Mouse (Mus musculus) liver, embryonic 15.5 days (tissue): ENCODE results near the gene Gli2. TPM values are rescaled to one million over a fixed set of nuclear protein-coding genes. Genes with fewer than 3 reads are reported as not detected.

Experiments used
- ATAC-seq: fragments of 200-750 bp; cut with Nextera tagmentation; 2 replicates; pipeline ENCODE4 v1.8.0; 2017; ENCODE audit warnings: moderate number of reproducible peaks, mild to moderate bottlenecking, moderate library complexity; ENCODE audit not compliant: insufficient read depth
- H3K27ac ChIP-seq: fragments of 300-500 bp; sonication (generic); replicated peaks from 2 replicates; pipeline ENCODE4 v1.5.1; 2015; ENCODE audit warnings: mild to moderate bottlenecking, inconsistent platforms
- H3K27me3 ChIP-seq: fragments of 300-500 bp; sonication (generic); 2 replicates; pipeline ENCODE4 v1.6.1; 2015; ENCODE audit warnings: mild to moderate bottlenecking, inconsistent platforms
- H3K36me3 ChIP-seq: fragments of 300-500 bp; sonication (generic); replicated peaks from 2 replicates; pipeline ENCODE4 v1.6.1; 2015; ENCODE audit warnings: moderate library complexity, mild to moderate bottlenecking, inconsistent platforms
- H3K4me1 ChIP-seq: fragments of 300-500 bp; sonication (generic); replicated peaks from 2 replicates; pipeline ENCODE4 v1.6.1; 2015; ENCODE audit warnings: inconsistent platforms
- H3K4me2 ChIP-seq: fragments of 300-500 bp; sonication (generic); 2 replicates; pipeline ENCODE4 v1.6.1; 2015; ENCODE audit warnings: moderate library complexity, mild to moderate bottlenecking, inconsistent platforms
- H3K4me3 ChIP-seq: fragments of 300-500 bp; sonication (generic); replicated peaks from 2 replicates; pipeline ENCODE4 v1.5.1; 2015; ENCODE audit warnings: mild to moderate bottlenecking, inconsistent platforms
- H3K9ac ChIP-seq: fragments of 300-500 bp; sonication (generic); 2 replicates; pipeline ENCODE4 v1.6.1; 2015; ENCODE audit warnings: moderate library complexity, mild to moderate bottlenecking, inconsistent platforms
- H3K9me3 ChIP-seq: fragments of 300-500 bp; sonication (generic); replicated peaks from 2 replicates; pipeline ENCODE4 v1.6.1; 2016; ENCODE audit warnings: inconsistent platforms
- WGBS: fragments of 180-500 bp; shearing (Covaris S2); methylation state at CpG from one replicate; pipeline ENCODE4 v1.1.7; 2015; ENCODE audit warnings: mixed read lengths; ENCODE audit not compliant: insufficient replicate concordance; 5-methylcytosine and 5-hydroxymethylcytosine counted together
- polyA plus RNA-seq: library from polyadenylated mRNA; unstranded; fragments of >200 nt; fragmentation: Nextera tagmentation; extraction: Ambion mirVana; gene quantifications from 2 replicates; pipeline ENCODE4 v1.2.1, GENCODE M21; 2015

Gene Gli2
- polyA plus RNA-seq, 1 experiment from 2014 or later = 0.35 TPM

GRCm38 (mm10) chr1:118890125-118890875 is 163.1 kb downstream of the Gli2 start:
- ATAC-seq = no peak
- no peaks in the 10 kb centered on the region for H3K9me3 ChIP-seq
- H3K4me2 ChIP-seq = no peak overlapping the region
- no peaks in the 10 kb centered on the region for H3K4me1 ChIP-seq
- no peaks in the 10 kb centered on the region for H3K36me3 ChIP-seq
- no peak overlapping the region for H3K9ac ChIP-seq
- no peaks in the 10 kb centered on the region; the same call in 1 of the 2 replicates for H3K27me3 ChIP-seq
- 59% methylated on average over 14 of the region's 14 CpGs for WGBS
- H3K4me3 ChIP-seq = no peak overlapping the region
- H3K27ac ChIP-seq = no peak overlapping the region

DNA sequence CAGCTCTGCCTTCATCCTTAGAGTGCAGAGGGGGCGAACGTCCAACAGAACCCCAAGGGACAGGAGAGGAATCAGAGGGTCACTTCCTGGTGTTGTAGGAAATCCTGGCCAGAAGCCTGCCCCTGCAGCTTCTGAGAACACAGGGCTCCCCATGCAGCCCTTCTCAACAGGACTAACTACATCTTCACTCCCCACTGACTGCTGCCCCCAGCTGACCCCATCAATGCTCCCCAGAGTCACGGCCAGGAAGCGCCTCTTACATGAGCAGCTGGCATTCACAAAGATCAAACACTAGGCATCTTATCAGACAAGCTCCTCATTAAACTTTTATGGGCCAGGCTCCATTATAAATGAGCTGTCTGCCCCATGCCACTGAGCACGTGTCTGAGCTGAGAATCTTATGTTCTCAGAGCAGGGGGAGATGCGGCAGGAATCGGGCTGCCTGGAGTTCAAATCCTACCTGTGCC is 172.6 kb downstream of the Gli2 start:
- no peak overlapping the region for H3K4me2 ChIP-seq
- no peaks in the 10 kb centered on the region for H3K36me3 ChIP-seq
- WGBS = 55% methylated on average over 7 of the region's 7 CpGs
- no peak overlapping the region for H3K27ac ChIP-seq
- ATAC-seq = no peak
- no peaks in the 10 kb centered on the region for H3K4me1 ChIP-seq
- H3K9me3 ChIP-seq = no peaks in the 10 kb centered on the region
- H3K4me3 ChIP-seq = no peak overlapping the region
- H3K27me3 ChIP-seq = no peaks in the 10 kb centered on the region
- no peak overlapping the region for H3K9ac ChIP-seq

DNA sequence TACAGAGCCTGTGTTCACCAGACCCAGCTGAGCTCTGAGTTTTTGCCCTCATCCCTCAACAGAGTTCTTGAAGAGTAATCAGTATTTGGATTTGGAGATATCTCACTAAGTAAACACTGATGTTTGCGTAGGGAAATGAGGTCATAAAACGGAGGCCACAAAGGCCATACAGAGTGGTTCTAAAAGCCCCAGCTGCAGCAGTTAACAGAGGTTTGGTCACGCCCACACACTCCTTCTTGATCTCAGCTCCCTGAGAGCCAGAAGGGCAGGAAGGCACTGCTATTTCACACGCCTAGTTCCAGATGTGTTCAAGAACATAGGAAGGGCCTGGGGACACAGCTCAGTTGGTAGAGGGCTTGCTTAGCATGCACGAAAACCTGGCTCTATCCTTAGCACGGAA is 175.1 kb downstream of the Gli2 start:
- H3K27ac ChIP-seq = no peak overlapping the region
- H3K4me3 ChIP-seq = no peak overlapping the region
- no peak overlapping the region for H3K9ac ChIP-seq
- H3K4me2 ChIP-seq = no peak overlapping the region
- H3K27me3 ChIP-seq = no peaks in the 10 kb centered on the region
- no peaks in the 10 kb centered on the region for H3K9me3 ChIP-seq
- no peak for ATAC-seq
- no peaks in the 10 kb centered on the region for H3K4me1 ChIP-seq
- 45% methylated on average over 6 of the region's 6 CpGs for WGBS
- H3K36me3 ChIP-seq = no peaks in the 10 kb centered on the region

DNA sequence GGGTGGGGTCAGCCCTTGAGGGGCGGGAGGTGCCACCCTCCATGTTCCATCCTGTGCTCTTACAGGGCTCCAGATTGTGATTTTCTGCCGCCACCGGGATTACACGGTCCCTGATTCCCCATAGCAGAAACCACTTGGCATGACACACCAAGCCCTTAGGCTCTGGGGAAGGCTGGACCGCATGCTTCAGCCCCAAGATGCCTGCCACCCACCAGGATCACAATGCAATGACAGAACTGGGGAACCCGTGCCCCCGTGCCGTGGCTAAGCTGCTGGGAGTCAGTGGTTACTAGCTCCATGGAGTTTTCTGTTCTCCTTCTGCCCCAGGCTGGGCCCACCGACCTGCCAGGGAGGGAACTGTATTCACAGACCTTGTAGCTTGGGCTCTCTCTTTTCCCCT is 178.2 kb downstream of the Gli2 start:
- WGBS = 71% methylated on average over 9 of the region's 9 CpGs
- H3K4me3 ChIP-seq = no peak overlapping the region
- H3K27me3 ChIP-seq = no peaks in the 10 kb centered on the region
- H3K27ac ChIP-seq = no peak overlapping the region
- no peak overlapping the region for H3K9ac ChIP-seq
- no peaks in the 10 kb centered on the region for H3K9me3 ChIP-seq
- no peak for ATAC-seq
- H3K36me3 ChIP-seq = no peaks in the 10 kb centered on the region
- H3K4me1 ChIP-seq = no peaks in the 10 kb centered on the region
- H3K4me2 ChIP-seq = no peak overlapping the region

DNA sequence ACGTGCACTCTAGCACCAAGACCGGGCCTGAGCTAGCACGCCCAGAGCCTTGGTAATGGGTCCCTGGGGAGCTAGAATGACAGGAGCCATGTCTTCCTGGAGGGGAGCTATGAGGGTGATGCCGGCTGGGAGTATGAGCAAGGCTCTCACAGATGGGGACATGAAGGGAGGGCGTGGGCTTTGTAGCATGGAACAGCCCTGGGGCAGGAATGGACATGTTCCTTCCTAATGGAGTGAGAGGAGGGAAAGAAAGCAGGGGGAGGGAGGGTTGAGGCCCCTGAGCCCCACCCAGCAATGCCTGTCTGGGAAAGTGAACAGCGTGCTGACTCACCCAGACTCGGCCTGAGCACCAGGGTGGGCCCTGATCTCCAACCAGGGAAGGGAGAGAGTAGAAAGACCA is 179.9 kb downstream of the Gli2 start:
- Histone ChIP-seq H3K4me2 (no peak overlapping the region), H3K27ac (no peak overlapping the region)
- no peak for ATAC-seq

DNA sequence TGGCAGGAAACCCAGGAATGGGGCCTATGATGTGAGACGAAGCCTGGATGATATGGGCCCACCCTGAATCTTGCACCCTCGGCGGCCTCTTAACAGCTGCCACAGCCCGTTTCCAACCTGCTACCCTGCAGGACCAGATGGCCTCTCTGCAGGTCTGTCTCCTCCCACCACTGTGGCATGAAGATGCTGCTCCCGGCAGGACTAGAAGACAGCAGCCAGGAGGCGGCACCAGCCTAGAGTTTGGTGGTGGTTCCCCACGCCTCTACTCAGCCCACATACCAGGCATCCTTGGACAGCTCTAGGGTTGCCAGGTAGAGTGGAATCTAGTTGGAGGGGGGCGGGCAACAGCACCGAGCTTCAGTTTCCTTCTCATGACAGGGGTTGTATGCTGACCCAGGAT is 188.7 kb downstream of the Gli2 start:
- ATAC-seq = no peak
- 44% methylated on average over 9 of the region's 9 CpGs for WGBS

More for the DNA sequence above, 179.9 kb downstream of the Gli2 start:
- Histone ChIP-seq H3K36me3 (no peaks in the 10 kb centered on the region), H3K9ac (no peak overlapping the region), H3K9me3 (no peaks in the 10 kb centered on the region), H3K4me1 (no peaks in the 10 kb centered on the region), H3K27me3 (no peaks in the 10 kb centered on the region), H3K4me3 (no peak overlapping the region)
- WGBS = 49% methylated on average over 7 of the region's 7 CpGs

GRCm38 (mm10) chr1:118864031-118864430 is 189.4 kb downstream of the Gli2 start:
- H3K27me3 ChIP-seq = no peaks in the 10 kb centered on the region
- 66% methylated on average over 5 of the region's 5 CpGs for WGBS
- no peaks in the 10 kb centered on the region for H3K4me1 ChIP-seq
- H3K36me3 ChIP-seq = no peaks in the 10 kb centered on the region
- no peak overlapping the region for H3K4me2 ChIP-seq
- H3K4me3 ChIP-seq = no peak overlapping the region
- no peak overlapping the region for H3K9ac ChIP-seq
- H3K9me3 ChIP-seq = no peaks in the 10 kb centered on the region
- no peak overlapping the region for H3K27ac ChIP-seq
- ATAC-seq = no peak

More for the DNA sequence above, 188.7 kb downstream of the Gli2 start:
- no peak overlapping the region for H3K27ac ChIP-seq
- no peaks in the 10 kb centered on the region for H3K36me3 ChIP-seq
- no peaks in the 10 kb centered on the region for H3K4me1 ChIP-seq
- H3K4me2 ChIP-seq = no peak overlapping the region
- no peaks in the 10 kb centered on the region for H3K27me3 ChIP-seq
- H3K4me3 ChIP-seq = no peak overlapping the region
- no peaks in the 10 kb centered on the region for H3K9me3 ChIP-seq
- no peak overlapping the region for H3K9ac ChIP-seq

DNA sequence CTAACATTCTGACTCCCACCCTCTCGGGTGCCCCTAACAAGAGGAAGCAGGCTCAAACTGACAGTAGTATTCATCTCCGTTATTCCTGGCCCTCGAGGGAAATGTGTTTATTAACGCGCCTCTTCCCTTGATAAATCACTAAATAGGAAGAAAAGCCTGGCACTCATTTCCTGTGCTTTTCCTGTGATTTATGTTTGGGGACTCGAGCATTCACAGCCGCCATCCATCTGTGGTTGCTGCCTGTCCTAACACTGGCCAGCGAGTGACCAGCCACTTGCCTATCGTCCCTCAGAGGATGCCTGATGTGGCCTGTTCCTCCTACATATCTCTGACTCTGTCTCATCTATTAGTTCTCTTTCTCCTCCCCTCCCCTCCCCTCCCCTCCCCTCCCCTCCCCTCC is 195.3 kb downstream of the Gli2 start:
- Histone ChIP-seq H3K27me3 (no peaks in the 10 kb centered on the region), H3K4me2 (no peak overlapping the region), H3K36me3 (no peaks in the 10 kb centered on the region), H3K27ac (no peak overlapping the region), H3K4me3 (no peak overlapping the region), H3K4me1 (no peaks in the 10 kb centered on the region), H3K9ac (no peak overlapping the region), H3K9me3 (no peaks in the 10 kb centered on the region)
- no peak for ATAC-seq
- 29% methylated on average over 9 of the region's 9 CpGs for WGBS

DNA sequence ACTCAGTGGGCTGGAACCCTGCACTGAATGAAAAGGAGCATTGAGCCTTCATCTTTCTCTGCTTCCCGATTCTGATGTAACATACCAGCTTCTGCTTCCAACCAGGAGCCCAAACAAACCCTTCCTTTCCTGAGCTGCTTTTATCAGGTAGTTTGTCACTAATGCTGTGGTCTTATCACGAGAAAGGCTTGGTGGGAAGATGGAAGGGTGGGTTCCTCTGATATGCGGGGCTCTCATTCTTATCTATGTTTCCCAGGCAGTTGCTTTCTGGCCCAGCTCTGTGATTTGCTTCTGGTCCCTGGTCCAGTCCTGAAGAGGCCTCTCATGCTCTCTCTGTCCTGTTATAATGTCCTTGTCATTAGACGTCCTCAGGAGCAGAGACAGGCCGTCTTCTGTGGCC is 222.8 kb downstream of the Gli2 start:
- Histone ChIP-seq H3K4me1 (no peaks in the 10 kb centered on the region), H3K4me3 (no peak overlapping the region), H3K36me3 (no peaks in the 10 kb centered on the region), H3K4me2 (no peak overlapping the region), H3K9ac (no peak overlapping the region), H3K27me3 (no peaks in the 10 kb centered on the region), H3K9me3 (no peaks in the 10 kb centered on the region), H3K27ac (no peak overlapping the region)
- WGBS = 19% methylated on average over 5 of the region's 5 CpGs
- ATAC-seq = no peak

DNA sequence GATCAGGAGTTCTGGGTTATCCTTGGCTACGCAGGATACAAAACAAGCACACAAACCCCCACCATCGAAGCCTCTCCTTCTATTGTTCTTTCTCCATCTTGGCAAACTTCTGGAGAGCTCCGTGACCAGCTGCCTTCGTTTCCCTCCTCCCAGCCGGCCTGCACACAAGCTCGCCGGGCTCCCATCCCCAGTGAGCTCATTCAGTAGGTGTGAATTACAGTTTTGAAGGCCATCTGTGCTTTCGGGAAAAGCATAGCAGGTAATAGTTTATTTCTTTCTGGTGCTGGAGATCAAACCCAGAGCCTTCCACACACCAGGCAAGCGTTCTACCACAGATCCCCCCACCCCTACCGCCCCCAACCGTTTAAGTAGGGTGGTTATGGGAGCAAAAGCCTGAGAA is 226.8 kb downstream of the Gli2 start:
- 65% methylated on average over 11 of the region's 11 CpGs for WGBS
- no peak overlapping the region for H3K9ac ChIP-seq
- H3K27me3 ChIP-seq = no peaks in the 10 kb centered on the region
- no peak overlapping the region for H3K4me3 ChIP-seq
- no peaks in the 10 kb centered on the region for H3K36me3 ChIP-seq
- ATAC-seq = no peak
- no peaks in the 10 kb centered on the region for H3K4me1 ChIP-seq
- no peak overlapping the region for H3K27ac ChIP-seq
- H3K4me2 ChIP-seq = no peak overlapping the region
- no peaks in the 10 kb centered on the region for H3K9me3 ChIP-seq

DNA sequence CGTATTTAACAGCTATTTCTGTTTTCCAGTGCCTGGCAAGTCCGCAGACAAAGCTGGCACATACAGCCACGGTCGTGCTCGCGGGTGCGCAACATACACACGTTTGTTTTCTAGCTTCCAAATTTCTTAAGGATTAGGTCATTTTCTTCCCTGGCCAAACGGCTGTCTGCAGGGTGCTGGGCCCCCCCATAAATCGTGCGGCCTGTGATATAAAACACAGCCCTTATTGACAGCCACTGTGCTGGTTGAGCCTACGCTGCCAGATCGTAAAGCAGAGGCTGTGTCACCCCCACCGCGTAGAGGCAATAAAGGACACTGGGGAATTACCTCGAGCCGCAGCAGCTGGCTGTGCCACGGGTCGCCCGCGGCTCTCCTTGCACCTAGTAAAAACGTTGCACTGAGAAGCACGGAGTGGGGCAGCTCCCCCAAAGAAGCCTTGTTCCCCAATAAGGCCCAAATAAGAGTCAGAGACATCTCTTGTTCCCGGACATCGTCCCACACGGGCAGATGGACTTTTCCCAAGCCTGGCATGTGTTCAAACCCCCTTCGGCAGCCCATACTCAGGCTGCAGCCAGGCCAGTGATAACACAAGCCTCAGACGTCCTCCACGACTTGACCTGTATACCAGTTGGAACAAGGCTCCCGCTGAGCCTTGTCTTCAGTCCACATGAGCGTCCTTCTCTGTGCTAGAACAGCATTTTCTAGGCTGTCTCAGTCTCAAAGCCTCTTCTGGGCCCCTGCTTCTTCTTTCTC is 227.8 kb downstream of the Gli2 start:
- Histone ChIP-seq H3K27ac (no peak overlapping the region), H3K27me3 (no peaks in the 10 kb centered on the region), H3K4me1 (no peaks in the 10 kb centered on the region), H3K9ac (no peak overlapping the region), H3K4me3 (no peak overlapping the region), H3K9me3 (no peaks in the 10 kb centered on the region), H3K36me3 (no peaks in the 10 kb centered on the region), H3K4me2 (no peak overlapping the region)
- 48% methylated on average over 31 of the region's 31 CpGs for WGBS
- no peak for ATAC-seq
